Mouse (Mus musculus): Measurements from ENCODE around the gene Runx3. TPM values are rescaled to one million over a fixed set of nuclear protein-coding genes. Genes with fewer than 3 reads are reported as not detected.

Gene Runx3
- polyA plus RNA-seq, 1 experiment: not detected

GRCm38 (mm10) chr4:135191185-135191584 lies 70.7 kb downstream of the Runx3 start:
- H3K27ac ChIP-seq (ENCODE audit: insufficient read depth, low read depth, low read length): no peak overlapping the region
- TF ChIP-seq POLR2A (IDR thresholded peaks at IDR 0.05; ENCODE audit: insufficient read depth, low read depth, low read length) (no peak), CTCF (IDR thresholded peaks at IDR 0.05; ENCODE audit: insufficient read depth, low read depth, low read length) (no peak)
- no peaks in the 10 kb centered on the region for H3K4me1 ChIP-seq (ENCODE audit: control insufficient read depth, insufficient read depth, low read length)
- WGBS: 75% methylated on average over 1 of the region's 1 CpGs
- H3K4me3 ChIP-seq (ENCODE audit: insufficient read depth, low read depth, low read length): no peak overlapping the region

- TF ChIP-seq POLR2A (IDR thresholded peaks at IDR 0.05; ENCODE audit: insufficient read depth, low read depth, low read length) (no peak), CTCF (IDR thresholded peaks at IDR 0.05; ENCODE audit: insufficient read depth, low read depth, low read length) (no peak)
- no peaks in the 10 kb centered on the region for H3K4me1 ChIP-seq (ENCODE audit: control insufficient read depth, insufficient read depth, low read length)
- WGBS: 71% methylated on average over 11 of the region's 11 CpGs
Measured at GRCm38 (mm10) chr4:135191604-135192003, 71.2 kb downstream of the Runx3 start.

GRCm38 (mm10) chr4:135192841-135193240 lies 72.4 kb downstream of the Runx3 start:
- no peak overlapping the region for H3K27ac ChIP-seq (ENCODE audit: insufficient read depth, low read depth, low read length)
- no peak for TF ChIP-seq CTCF (IDR thresholded peaks at IDR 0.05; ENCODE audit: insufficient read depth, low read depth, low read length)
- no peak for TF ChIP-seq POLR2A (IDR thresholded peaks at IDR 0.05; ENCODE audit: insufficient read depth, low read depth, low read length)
- peaks cover 6% of the 10 kb centered on the region for H3K4me1 ChIP-seq (ENCODE audit: control insufficient read depth, insufficient read depth, low read length)
- no peak overlapping the region for H3K4me3 ChIP-seq (ENCODE audit: insufficient read depth, low read depth, low read length)
- 89% methylated on average over 5 of the region's 5 CpGs for WGBS

More at GRCm38 (mm10) chr4:135191604-135192003, 71.2 kb downstream of the Runx3 start:
- H3K4me3 ChIP-seq (ENCODE audit: insufficient read depth, low read depth, low read length): no peak overlapping the region
- H3K27ac ChIP-seq (ENCODE audit: insufficient read depth, low read depth, low read length): no peak overlapping the region

- Histone ChIP-seq H3K27ac (ENCODE audit: insufficient read depth, low read depth, low read length) (no peak overlapping the region), H3K4me3 (ENCODE audit: insufficient read depth, low read depth, low read length) (no peak overlapping the region), H3K4me1 (ENCODE audit: control insufficient read depth, insufficient read depth, low read length) (peaks cover 15% of the 10 kb centered on the region)
- 35% methylated on average over 8 of the region's 8 CpGs for WGBS
- no peak for TF ChIP-seq CTCF (IDR thresholded peaks at IDR 0.05; ENCODE audit: insufficient read depth, low read depth, low read length)
Measured at GRCm38 (mm10) chr4:135197857-135198256, 77.4 kb downstream of the Runx3 start.

GRCm38 (mm10) chr4:135201771-135202170 lies 81.3 kb downstream of the Runx3 start:
- Histone ChIP-seq H3K27ac (ENCODE audit: insufficient read depth, low read depth, low read length) (no peak overlapping the region), H3K4me3 (ENCODE audit: insufficient read depth, low read depth, low read length) (no peak overlapping the region), H3K4me1 (ENCODE audit: control insufficient read depth, insufficient read depth, low read length) (peaks cover 23% of the 10 kb centered on the region)
- TF ChIP-seq CTCF (IDR thresholded peaks at IDR 0.05; ENCODE audit: insufficient read depth, low read depth, low read length): no peak
- TF ChIP-seq POLR2A (IDR thresholded peaks at IDR 0.05; ENCODE audit: insufficient read depth, low read depth, low read length): no peak
- WGBS: 61% methylated on average over 16 of the region's 16 CpGs

DNA sequence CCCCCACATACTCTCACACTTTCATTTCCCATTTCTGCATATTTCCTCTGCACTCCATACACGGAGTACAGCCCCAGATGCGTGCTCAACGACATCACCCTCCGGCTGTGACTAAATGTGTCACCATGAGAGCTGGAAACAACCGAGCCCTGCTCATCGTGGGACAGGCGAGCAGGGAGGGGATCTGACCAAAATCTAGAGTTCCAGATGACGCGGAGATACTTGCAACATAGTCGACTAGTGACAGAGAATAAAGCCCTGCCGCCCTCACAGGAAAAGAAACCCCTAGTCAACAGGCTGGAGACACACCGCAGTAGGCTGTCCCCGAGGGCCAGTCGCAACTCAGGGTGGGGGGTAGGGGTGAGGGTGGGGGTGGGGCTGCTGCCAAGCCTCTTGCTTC lies 82.8 kb downstream of the Runx3 start:
- WGBS: 17% methylated on average over 14 of the region's 14 CpGs
- Histone ChIP-seq H3K4me1 (ENCODE audit: control insufficient read depth, insufficient read depth, low read length) (peaks cover 12% of the 10 kb centered on the region), H3K27ac (ENCODE audit: insufficient read depth, low read depth, low read length) (no peak overlapping the region), H3K4me3 (ENCODE audit: insufficient read depth, low read depth, low read length) (no peak overlapping the region)
- no peak for TF ChIP-seq CTCF (IDR thresholded peaks at IDR 0.05; ENCODE audit: insufficient read depth, low read depth, low read length)
- no peak for TF ChIP-seq POLR2A (IDR thresholded peaks at IDR 0.05; ENCODE audit: insufficient read depth, low read depth, low read length)

DNA sequence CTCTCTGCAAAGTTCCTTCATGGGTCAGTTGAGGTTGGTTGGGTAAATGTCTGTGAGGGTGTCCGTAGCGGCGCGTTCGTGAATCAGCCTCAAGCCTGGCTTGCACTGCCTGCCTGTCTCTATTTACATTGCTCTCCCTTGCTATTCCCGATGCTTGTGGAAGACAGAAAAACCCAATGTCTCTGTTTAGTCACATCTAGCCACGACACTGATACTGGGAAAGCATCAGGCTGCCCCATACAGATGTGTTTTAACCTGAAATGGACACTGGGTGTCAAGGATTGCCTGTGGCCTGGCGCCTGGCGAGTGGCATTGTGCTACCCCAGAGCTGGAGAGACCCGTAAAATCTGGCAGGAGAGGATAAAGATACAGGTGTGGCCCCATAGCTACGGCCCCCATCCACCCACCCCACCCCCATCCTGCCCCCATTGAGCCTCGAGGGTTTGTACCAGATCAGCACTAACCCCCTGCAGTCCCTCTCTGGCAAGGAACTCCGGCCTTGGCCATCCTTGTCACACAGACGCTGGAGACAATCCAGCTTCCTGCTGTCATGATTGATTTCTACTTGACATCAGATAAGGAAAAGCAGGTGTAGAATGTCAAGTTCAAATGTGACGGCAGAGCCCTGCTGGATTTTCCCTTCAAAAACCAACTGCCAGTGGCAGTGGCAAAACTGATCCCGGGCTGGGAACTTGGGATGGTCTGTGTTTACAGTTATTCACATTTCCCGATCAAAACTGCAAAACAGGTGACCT lies 83.5 kb downstream of the Runx3 start:
- Histone ChIP-seq H3K4me3 (ENCODE audit: insufficient read depth, low read depth, low read length) (no peak overlapping the region), H3K27ac (ENCODE audit: insufficient read depth, low read depth, low read length) (no peak overlapping the region), H3K4me1 (ENCODE audit: control insufficient read depth, insufficient read depth, low read length) (peaks cover 12% of the 10 kb centered on the region)
- TF ChIP-seq CTCF (IDR thresholded peaks at IDR 0.05; ENCODE audit: insufficient read depth, low read depth, low read length) (no peak), POLR2A (IDR thresholded peaks at IDR 0.05; ENCODE audit: insufficient read depth, low read depth, low read length) (no peak)
- WGBS: 48% methylated on average over 17 of the region's 17 CpGs

- TF ChIP-seq CTCF (IDR thresholded peaks at IDR 0.05; ENCODE audit: insufficient read depth, low read depth, low read length) (no peak), POLR2A (IDR thresholded peaks at IDR 0.05; ENCODE audit: insufficient read depth, low read depth, low read length) (no peak)
- Histone ChIP-seq H3K4me1 (ENCODE audit: control insufficient read depth, insufficient read depth, low read length) (peaks cover 12% of the 10 kb centered on the region), H3K4me3 (ENCODE audit: insufficient read depth, low read depth, low read length) (no peak overlapping the region), H3K27ac (ENCODE audit: insufficient read depth, low read depth, low read length) (no peak overlapping the region)
- WGBS: 69% methylated on average over 5 of the region's 5 CpGs
Measured at GRCm38 (mm10) chr4:135204666-135205065, 84.2 kb downstream of the Runx3 start.

- Histone ChIP-seq H3K27ac (ENCODE audit: insufficient read depth, low read depth, low read length) (no peak overlapping the region), H3K4me1 (ENCODE audit: control insufficient read depth, insufficient read depth, low read length) (peaks cover 12% of the 10 kb centered on the region), H3K4me3 (ENCODE audit: insufficient read depth, low read depth, low read length) (no peak overlapping the region)
- 41% methylated on average over 5 of the region's 5 CpGs for WGBS
- TF ChIP-seq CTCF (IDR thresholded peaks at IDR 0.05; ENCODE audit: insufficient read depth, low read depth, low read length) (no peak), POLR2A (IDR thresholded peaks at IDR 0.05; ENCODE audit: insufficient read depth, low read depth, low read length) (no peak)
Measured at GRCm38 (mm10) chr4:135205254-135205653, 84.8 kb downstream of the Runx3 start.

Data from olfactory bulb, adult 2 months (tissue).